Mouse (Mus musculus) left cerebral cortex, postnatal 25 days (tissue): ENCODE measurements at regions not wholly inside any gene's neighbourhood (a gene's known extent, or its start where the extent isn't known, plus 50 kb on each side); places are given as distances from the start of the nearest gene placed in this dataset.

Source experiments
- microRNA-seq, 2 experiments: library from miRNA; unstranded; fragments of <30 nt; microRNA quantifications; one replicate each; pipeline ENCODE4 v1.2.0; 2022

Small RNA genes in the stretch of these regions (microRNA-seq; reads per million reads assigned to microRNA genes)
- gene Mir21c = 0 reads per million in 2 experiments
